Mouse (Mus musculus) bone marrow macrophage, adult 2 months (primary cell): ENCODE results near the gene Nfat5.

Experiments
- CTCF ChIP-seq: IDR thresholded peaks from 2 replicates; pipeline ENCODE4 v1.5.1; 2012; ENCODE audit warnings: low read depth, mild to moderate bottlenecking, low read length, moderate library complexity
- POLR2A ChIP-seq: IDR thresholded peaks from 2 replicates; pipeline ENCODE4 v1.6.1; 2012; ENCODE audit warnings: mild to moderate bottlenecking, low read depth, low read length, borderline replicate concordance

- no peak for TF ChIP-seq CTCF
- TF ChIP-seq POLR2A = no peak
These were observed 131.9 kb downstream of the Nfat5 start for GRCm38 (mm10) chr8:107425230-107425597.
